Mouse (Mus musculus): ENCODE measurements around the gene Dgke.
"Not testable (repeated sequence)": the region's sequence is repeated elsewhere in the genome, so short reads cannot be mapped to it uniquely, and the experiment has no call there.

Dgke gene

DNA sequence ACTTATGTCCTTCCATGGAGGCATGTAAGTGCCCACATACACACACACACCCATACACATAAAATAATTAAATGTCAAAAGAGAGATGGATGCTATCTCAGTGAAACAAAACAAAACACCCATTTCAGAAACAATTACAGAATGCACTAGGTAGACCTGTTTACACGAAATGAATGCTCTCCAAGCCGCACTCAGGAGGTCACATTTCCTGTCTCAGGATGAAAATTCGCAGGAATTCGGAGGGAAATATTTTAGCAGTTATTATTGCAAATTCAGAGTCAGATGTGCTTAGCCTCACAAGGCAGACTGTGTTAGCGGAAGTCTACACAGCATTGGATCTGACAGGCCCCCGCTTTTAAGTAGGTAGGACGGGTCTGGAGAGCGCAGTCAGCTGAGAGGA is 6.9 kb upstream of the Dgke start, which contains the start of gene Gm525:
TSS of gene Gm525 (plus strand) at position 301 of the 400 bp plus-strand sequence.
- DNase-seq: no peak

DNA sequence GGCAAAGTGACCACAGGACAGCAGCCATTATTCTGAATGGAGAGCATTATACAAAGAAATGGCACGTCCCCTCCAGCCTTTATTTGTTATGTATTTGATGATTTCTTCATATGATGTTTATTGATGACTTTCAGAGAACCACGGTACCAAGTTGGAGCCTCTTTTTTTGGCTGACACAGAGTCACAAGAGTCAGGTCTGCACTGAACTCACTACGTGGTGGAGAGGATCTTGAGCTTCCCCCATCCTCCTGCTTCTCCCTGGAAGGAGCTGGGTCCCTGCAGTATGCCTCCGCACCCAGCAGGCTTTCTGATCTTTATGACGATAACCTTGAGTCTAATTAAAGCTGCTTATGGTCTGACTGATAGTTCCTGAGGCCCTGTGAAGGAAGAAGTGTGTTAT is 4.9 kb upstream of the Dgke start:
- no peak for DNase-seq

DNA sequence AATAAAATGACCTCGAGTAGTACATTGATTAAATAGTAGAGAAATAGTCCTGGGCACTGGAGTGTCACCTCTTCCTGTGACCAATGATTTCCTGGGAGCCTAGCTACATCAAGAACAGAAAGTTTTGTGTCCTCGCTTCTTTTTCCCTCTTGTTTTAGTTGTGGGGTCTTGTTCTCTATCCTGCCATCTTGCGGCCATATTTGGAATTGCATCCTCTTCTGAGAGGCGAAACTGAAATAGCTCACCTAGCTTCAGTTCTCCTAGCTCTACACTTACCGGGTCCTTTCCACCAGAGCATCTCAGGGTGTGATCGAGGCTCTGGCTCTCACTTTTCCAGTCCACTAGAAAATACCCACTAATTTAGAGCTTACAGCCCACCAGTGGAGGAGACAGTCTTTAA is 2.7 kb upstream of the Dgke start:
- peak; percentile 57 to 77 for DNase-seq

DNA sequence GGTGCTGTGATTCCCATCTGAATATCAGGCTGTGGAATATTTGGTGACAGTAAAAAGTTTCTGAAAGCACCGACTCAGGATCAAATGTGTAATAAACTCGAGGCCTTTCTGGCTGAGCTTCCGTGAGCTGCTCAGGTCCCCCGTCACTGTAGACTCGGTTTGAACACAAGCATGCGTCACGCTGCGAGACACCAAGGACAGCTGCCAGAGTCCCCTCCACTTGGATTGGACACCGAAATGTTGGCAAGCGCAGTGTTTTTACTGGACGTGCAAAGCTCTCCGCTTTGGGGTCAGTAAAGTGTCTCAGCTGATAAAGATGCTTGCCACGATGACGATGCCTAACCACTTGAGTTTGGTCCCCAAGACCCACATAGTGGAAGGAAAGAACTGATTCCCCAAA is 2.0 kb upstream of the Dgke start:
- peak in 1 of 2 experiments; percentile 30 for DNase-seq

DNA sequence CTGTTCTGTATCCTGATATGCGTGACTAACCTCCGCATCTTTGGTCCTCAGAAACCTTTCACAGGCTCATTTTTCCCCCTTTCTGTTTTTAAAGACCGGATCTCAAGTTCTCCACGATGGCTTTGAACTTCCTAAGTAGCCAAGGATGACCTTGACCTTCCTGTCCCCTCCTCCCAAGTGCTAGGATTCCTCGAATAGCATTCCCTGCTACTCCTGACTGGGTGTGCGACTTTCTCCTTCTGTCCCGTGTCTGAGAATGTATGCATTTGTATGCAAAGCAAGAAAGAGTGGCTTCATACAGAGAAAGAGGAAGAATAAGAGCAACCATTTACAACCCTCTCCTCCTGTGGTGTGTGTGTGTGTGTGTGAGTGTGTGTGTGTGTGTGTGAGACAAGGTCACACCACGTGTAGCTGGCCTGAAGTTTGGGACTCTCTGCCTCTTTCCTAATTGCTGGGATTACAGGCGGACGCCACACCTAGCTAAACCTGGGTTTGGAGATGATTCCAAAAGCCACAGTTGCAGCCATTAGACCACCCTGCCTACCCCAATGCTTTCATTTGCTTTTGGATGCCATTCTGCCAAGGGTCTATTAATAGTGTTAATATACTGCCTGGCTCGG is 1.3 kb upstream of the Dgke start:
- no peak for DNase-seq

DNA sequence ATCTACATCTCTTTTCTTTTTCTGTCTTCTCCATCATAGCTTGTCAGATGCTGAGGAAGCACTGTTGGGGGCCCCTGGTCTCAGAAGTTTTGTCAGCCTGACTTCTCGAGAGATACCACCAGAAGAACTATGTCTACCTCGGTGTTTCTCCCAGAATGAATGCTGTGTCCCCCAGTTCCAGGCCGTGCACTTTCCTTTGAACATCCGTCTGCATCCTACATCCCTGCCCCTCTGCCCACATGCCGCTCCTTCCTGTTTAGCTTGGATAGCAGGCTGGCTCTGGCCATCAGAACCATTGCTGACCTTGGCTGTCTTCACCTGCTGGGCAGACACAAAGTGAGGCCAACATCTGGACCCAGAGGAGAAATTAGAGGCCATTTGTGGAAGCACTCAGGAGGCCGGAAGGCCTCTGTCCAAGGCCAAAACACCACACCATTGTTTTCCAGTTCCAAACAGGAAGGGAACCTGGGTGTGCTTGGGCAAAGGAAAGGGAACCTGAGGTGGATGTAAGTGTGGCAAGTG is 712 bp upstream of the Dgke start:
- no peak for DNase-seq

DNA sequence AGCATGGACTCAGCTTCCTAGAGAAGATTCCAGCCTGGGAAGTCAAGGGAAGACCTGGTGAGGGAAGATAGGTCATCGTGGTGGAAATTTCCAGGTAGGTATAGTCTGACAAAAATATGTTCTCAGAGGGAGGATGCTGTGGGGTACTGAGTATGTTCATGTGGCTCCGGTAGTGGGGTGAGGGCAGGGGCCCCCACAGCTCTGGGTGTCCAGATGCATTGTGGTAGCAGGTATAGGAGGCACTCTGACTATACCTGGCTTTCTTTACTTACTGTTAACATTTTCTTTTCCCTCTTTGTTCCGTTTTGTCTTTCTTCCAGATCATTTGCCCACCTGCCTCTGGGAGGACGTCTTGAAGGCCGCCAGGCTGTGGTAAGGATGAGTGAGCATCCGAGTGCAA is 524 bp downstream of the Dgke start:
- DNase-seq: no peak

DNA sequence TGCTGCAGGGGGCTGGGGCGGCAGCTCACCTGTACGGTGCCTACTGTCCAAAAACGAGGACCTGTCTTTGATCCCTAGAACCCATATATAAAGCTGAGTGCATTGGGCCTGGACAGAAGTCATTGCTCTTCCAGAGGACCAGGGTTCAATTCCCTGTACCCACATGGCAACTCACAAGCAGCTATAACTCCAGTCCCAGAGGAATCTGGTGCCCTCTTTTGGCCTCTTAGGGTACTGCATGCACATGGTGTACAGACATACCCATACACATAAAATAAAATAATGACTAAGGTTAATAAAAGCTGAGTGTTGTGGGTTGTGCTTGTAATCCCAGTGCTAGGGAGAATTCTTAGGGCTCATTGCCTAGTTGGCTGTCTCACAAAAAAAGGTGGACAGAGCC is 1.4 kb downstream of the Dgke start:
- no peak for DNase-seq

DNA sequence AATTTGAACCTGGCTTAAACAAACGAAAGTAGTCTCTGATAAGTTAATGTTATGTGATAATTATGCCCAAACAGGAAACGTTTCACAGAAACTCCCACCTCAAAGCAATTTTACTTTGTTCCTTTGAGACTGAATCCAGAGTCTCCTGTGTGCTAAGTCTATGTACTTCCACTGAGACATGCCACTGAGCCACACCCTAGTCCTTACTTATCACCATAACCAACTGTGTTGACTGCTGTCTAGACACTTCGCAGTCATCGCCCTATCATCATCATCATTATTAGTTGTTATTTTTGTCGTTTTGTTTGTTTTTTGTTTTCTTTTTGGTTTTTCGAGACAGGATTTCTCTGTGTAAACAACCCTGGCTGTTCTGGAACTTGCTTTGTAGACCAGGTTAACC is 2.3 kb downstream of the Dgke start:
- DNase-seq: no peak

DNA sequence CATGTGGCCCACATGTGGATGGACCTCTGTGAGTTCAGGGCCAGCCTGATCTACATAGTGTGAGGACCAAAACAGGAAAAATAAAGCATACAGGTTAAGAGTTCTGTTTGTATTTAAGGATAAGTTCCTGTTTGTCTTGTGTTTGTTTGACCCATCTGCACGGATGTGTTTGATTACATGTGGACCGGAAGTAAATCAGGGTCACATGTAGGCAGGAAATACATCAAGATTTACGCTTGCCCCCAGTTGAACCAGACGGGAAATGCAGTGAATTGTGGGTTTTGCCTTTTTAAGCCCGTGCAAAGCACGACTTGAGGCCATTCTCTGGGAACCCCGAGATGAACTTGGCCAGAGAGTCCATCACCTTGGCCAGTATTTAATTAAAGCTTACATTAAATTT is 5.3 kb downstream of the Dgke start:
- DNase-seq: no peak

DNA sequence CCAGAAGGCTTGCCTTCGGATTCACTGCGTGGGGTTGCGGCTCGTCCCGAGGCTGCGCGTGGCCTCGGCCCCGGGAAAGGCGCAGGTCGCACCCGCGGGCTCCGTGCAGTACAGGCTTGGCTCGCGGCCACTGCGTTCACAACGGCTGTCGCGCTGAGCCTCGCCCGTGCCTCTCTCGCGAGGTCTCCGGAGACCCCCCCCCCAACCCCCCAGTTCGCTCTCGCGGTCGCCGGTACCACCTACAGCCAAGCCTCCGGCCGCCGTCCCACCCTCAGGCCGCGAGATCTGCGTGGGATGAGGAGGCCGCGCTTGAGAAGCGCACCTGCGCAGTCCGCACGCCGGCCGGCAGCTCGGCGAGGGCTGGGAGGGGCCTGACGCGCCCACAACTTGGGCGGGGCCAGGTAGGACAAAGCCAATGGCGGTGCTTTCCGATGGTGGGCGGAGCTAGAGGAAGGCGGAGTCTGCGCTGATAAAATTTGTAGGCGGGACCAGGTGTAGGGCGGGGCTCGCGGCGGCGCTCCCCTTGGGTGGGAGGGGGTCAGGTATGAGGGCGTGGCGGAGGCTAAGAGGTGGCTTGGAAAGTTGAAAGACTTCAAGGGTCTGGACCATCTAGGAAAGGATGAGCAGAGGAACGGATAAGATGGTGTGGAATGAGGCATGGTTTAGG is 6.1 kb downstream of the Dgke start:
- DNase-seq: peak; percentile 94 to 98

DNA sequence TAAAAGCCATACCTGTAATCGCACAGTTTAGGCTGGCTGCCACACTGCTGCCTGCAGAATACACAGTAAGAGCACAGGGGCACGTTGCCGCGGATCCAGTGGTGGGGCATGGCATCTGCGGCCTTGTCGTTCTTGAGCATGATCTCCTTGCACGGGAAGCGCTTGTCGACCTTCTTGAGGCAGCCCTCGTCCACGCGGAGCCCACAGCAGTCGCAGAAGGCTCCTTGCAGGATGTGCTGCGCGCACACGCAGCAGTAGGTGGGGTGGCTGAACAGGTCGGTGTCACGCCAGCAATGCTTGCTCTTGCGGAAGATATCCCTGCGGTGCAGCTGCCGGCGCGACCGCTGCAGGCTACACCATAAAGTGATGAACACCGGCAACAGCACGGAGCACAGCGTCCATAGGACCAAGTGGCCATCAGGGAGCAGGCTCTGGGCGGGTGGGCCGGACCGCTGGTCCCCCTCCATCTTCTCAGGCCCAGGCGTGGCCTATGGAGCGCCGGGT is 6.7 kb downstream of the Dgke start:
- peak in 1 of 2 experiments; percentile 72 for DNase-seq

DNA sequence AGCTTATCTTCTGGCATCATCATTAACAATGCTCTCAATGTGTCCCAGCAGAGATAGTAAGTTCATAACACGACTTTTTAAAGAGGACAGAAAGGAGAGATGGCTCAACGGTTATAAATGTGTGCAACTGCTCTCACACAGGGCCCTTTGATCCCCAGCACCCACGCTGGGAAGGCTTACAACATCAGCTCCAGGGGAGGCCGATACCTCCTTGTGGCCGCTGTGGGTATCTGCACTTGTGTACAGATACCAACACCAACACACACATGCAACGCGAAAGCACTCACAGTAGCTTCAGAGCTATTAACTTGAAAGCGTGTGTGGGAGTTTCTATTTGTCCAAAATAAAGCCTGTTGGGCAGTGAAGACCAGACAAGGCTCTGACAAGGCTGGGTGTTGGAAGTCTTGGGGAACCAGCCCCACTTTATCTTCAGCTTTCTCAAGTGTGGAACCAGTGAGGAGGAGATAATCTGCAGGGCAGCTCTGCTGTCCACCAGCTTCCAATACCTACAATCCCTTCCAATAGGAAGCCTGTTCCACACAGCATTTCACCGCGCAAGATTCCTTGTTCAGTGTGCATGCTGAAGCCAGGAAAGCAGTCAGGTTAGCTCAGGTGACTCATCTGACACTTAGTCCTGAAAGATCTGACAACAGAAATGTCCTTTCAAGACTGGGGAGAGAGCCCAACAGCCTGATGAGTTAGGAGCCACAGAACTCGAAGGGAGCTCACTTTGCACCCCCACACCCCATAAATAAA is 8.0 kb downstream of the Dgke start:
- DNase-seq: peak in 1 of 2 experiments; percentile 34

DNA sequence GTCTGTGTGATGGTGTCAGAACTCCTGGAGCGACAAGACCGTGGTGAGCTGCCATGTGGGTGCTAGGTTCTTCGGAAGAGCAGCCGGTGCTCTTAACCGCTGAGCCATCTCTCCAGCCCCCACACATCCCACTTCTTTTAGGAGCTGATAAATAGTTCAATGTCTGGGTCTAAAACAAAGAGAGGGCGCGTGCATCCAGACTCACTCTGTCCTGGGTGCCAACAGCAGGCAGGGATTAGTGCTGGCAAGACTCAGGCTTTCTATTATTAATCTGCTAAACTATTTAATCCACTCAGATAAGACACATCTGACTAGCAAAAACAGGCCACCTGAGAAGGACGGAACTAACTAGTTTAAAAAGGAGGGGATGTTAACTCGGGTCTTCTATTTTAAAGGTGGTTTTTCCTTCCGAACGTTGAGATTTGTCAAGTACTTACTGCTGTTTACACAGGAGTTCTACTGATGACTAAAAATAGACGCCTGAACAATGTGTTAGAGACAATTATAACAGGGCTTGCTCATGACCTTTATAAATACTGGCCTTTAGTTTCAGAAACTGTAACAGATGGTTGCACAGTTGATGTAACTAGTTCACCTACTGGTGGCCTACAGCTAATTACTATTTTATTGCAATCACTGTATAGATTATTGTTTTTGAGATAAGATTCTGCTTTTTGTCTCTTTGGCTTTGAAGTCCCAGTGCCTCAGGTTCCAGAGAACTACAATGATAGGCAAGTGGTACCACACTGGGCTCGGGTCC is 10.5 kb downstream of the Dgke start:
- peak in 1 of 2 experiments; percentile 23 for DNase-seq

DNA sequence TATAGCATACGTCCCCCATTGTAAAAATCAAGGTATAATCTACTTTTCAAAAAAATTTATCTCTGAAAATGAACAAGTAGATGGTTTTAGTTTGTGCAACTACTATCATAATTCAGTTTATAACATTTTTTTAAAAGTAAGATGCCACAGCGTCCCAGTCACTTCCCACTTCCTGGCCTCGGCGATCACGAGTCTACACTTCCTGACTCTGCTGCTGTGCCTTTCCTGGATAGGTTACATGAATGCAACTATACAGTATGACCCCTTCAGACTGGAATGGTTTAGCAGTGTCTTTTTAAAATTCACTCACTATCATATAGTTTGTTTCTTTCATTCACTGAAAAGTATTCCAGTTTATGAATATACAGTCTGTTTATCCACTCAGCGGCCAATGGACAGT is 14.9 kb downstream of the Dgke start:
- no peak for DNase-seq

DNA sequence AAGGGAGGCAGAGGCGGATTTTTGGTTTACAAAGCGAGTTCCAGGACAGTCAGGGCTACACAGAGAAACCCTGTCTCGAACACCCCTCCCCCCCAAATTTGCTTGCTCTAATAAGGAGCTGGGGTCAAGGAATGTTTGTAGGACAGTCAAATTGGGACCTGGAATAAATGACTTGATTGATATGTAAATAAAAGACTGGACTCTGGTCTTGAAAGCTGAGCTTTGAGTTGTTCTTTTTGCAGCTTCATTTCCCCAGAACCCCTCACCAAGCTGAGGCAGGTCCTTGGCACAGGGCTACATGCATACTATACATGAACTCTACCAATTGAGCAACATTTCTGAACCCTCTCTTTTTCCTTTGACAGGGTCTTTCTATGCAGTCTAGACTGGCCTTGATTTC is 20.6 kb downstream of the Dgke start:
- DNase-seq: no peak

DNA sequence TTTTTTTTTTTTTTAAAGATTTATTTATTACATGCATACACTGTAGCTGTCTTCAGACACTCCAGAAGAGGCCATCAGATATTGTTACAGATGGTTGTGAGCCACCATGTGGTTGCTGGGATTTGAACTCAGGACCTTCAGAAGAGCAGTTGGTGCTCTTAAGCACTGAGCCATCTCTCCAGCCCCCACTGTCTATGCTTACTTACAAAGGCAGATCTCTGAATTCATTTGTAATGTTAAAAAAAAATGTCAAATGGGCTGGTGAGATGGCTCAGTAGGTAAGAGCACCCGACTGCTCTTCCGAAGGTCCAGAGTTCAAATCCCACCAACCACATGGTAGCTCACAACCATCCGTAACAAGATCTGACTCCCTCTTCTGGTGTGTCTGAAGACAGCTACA is 21.1 kb downstream of the Dgke start:
- DNase-seq: not testable (repeated sequence)

DNA sequence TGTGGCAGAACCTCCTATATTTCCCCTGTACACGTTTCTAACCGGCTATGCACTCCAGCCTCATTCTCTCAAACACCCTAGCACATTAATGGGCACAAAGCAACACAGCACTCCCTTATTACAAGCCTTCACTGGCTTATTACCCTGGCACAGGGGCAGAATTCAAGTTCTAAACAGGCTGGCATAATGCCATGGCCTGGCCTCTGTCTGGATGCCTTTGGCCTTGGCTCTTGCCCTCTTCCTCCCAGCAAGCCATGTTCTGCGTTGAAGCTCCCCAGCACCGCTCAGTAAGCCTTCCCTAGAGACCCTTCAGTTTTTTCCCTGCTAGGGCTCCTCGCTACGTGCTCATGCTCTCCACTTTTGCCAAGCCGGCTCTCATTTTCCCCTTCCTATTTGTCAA is 23.6 kb downstream of the Dgke start:
- peak in 1 of 2 experiments; percentile 28 for DNase-seq

DNA sequence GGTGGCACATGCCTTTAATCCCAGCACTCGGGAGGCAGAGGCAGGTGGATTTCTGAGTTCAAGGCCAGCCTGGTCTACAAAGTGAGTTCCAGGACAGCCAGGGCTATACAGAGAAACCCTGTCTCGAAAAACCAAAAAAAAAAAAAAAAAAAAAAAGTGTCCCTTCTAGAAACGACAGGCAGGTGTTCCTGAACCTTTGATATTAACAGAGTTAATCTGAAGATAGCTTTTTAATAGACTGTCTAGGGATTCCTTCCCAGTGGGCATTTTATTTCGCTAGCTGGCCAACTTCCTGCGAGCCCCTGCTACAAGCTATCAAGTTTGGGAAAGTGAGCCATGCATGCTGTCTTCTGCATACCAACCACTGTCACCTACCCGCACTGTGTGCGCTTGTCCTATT is 25.6 kb downstream of the Dgke start:
- DNase-seq: not testable (repeated sequence)

DNA sequence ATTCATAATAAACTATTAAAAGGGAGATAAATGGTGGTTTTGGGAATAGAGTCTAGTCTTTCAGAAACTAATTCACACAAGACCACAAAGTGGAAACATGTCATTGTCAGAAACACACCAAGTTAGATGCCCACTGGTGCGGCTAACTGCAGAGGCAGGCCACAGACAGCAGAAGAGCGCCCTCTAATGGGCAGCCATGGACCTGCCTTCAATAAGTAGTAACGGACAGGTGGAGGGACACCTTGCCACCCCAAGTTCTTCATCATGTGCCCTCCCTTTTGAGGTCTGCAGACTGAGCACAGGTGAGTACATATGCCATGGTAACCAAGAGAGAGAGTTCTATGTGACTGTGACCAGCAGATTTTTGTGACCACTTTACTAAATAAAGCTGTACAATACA is 27.3 kb downstream of the Dgke start:
- DNase-seq: peak; percentile 40 to 70

DNA sequence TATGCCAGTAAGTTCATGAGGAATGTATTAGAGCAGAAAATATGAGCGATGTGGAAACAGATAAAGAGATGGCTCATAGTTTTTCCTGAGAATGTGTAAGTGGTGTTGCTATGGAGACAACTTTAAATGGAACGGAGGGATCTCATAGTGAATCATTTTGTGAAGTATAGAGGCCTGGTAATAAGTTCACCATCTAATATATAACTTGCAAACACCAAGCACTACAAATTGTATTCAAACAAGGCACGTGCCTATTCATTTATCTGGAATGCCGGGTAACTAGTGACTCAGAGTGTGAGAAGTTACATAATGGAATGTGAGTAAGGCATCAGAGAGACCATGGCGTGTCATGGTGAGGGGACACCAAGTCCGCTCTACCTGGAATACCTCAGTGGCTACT is 28.2 kb downstream of the Dgke start:
- no peak for DNase-seq

DNA sequence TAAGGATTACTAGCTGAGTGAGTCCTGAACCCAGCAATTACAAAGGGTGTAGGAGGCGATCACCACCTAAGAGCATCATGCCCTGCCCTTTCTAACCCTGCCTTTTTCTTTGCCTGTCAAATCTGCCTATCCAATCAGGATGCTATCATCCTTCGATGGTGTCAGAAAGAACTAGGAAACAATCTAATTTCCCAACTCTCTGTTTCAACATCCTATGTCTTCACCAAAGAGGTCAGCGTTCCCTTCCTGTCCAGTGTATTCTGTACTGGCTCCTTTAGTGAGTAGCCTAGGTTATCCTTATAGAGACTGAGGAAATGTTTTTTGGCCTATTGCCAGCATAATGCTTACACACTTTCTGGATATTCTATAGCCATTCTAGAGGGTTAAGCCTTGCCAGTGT is 31.1 kb downstream of the Dgke start:
- DNase-seq: no peak

DNA sequence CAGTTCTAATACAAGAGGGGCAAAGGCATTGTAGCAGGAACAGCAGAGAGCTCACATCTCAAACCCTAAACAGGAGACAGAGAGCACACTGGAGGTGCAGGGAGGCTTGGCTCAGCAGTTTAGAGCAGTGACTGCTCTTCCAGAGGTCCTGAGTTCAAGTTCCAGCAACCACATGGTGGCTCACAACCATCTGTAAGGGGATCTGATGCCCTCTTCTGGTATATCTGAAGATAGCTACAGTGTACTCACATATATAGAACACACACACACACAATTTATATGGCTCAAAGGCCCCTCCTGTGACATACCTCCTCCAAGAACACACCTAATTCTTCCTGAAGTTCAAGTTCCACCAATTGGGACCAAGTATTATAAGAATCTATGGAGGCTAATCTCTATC is 32.1 kb downstream of the Dgke start:
- no peak for DNase-seq

All from cerebellum, postnatal 25 days (tissue).